Mouse (Mus musculus) G1E (cell line): Measurements from ENCODE around the gene Klhl25.

Source experiments
- CTCF ChIP-seq: IDR thresholded peaks from 2 replicates; pipeline ENCODE4 v1.5.1; 2012; ENCODE audit warnings: low read depth, low read length, inconsistent platforms, mixed read lengths
- GATA2 ChIP-seq: IDR thresholded peaks from 2 replicates; pipeline ENCODE4 v1.6.1; 2012; ENCODE audit warnings: low read depth, low read length, inconsistent platforms, borderline replicate concordance

GRCm38 (mm10) chr7:75851290-75851689 is 3.2 kb downstream of the Klhl25 start:
- TF ChIP-seq GATA2 = no peak
- no peak for TF ChIP-seq CTCF
